Mouse (Mus musculus) layer of hippocampus, adult 11-12 months (tissue): ENCODE data around the gene Siglec1.
A peak's percentile ranks its signal among the peaks of the same experiment; 100 is the strongest.
"Not testable (repeated sequence)": the region's sequence is repeated elsewhere in the genome, so short reads cannot be mapped to it uniquely, and the experiment has no call there.

ENCODE experiments used
- DNase-seq: peaks from one replicate; pipeline ENCODE4 v3.0.0; 2022; ENCODE audit warnings: low spot score

The Siglec1 gene

GRCm38 (mm10) chr2:131052862-131053418 lies 33.6 kb downstream of the Siglec1 start:
- no peak for DNase-seq

- no peak for DNase-seq
Measured at GRCm38 (mm10) chr2:131052043-131052442, 34.5 kb downstream of the Siglec1 start.

GRCm38 (mm10) chr2:131046025-131046424 lies 40.5 kb downstream of the Siglec1 start:
- no peak for DNase-seq

GRCm38 (mm10) chr2:131044989-131045720 lies 41.4 kb downstream of the Siglec1 start:
- no peak for DNase-seq

- DNase-seq = no peak
Measured at GRCm38 (mm10) chr2:131044354-131044852, 42.2 kb downstream of the Siglec1 start.

GRCm38 (mm10) chr2:131042988-131043387 lies 43.6 kb downstream of the Siglec1 start, which contains the start of gene Gfra4:
Gene Gfra4 (minus strand): TSS chr2:131043088.
- DNase-seq = no peak

GRCm38 (mm10) chr2:131040854-131041825 lies 45.4 kb downstream of the Siglec1 start:
- peak; percentile 75 for DNase-seq

- no peak for DNase-seq
Measured at GRCm38 (mm10) chr2:131038675-131039074, 47.9 kb downstream of the Siglec1 start.

GRCm38 (mm10) chr2:131038197-131038596 lies 48.4 kb downstream of the Siglec1 start:
- no peak for DNase-seq

GRCm38 (mm10) chr2:131037226-131037990 lies 49.2 kb downstream of the Siglec1 start:
- peak; percentile 48 for DNase-seq

GRCm38 (mm10) chr2:131036757-131037156 lies 49.8 kb downstream of the Siglec1 start:
- DNase-seq = no peak

- DNase-seq = no peak
Measured at GRCm38 (mm10) chr2:131036343-131036742, 50.2 kb downstream of the Siglec1 start.

GRCm38 (mm10) chr2:131031406-131031805 lies 55.2 kb downstream of the Siglec1 start:
- DNase-seq = not testable (repeated sequence)

GRCm38 (mm10) chr2:131030998-131031397 lies 55.6 kb downstream of the Siglec1 start:
- DNase-seq = no peak

- DNase-seq = no peak
Measured at GRCm38 (mm10) chr2:131030561-131030960, 56.0 kb downstream of the Siglec1 start.

GRCm38 (mm10) chr2:131029065-131029935 lies 57.3 kb downstream of the Siglec1 start:
- DNase-seq = no peak

- no peak for DNase-seq
Measured at GRCm38 (mm10) chr2:131026941-131027340, 59.6 kb downstream of the Siglec1 start.

- no peak for DNase-seq
Measured at GRCm38 (mm10) chr2:131025230-131025629, 61.3 kb downstream of the Siglec1 start.
